Comparison of ENCODE assay signal across 8 mouse cellular contexts in the genomic region with DNA sequence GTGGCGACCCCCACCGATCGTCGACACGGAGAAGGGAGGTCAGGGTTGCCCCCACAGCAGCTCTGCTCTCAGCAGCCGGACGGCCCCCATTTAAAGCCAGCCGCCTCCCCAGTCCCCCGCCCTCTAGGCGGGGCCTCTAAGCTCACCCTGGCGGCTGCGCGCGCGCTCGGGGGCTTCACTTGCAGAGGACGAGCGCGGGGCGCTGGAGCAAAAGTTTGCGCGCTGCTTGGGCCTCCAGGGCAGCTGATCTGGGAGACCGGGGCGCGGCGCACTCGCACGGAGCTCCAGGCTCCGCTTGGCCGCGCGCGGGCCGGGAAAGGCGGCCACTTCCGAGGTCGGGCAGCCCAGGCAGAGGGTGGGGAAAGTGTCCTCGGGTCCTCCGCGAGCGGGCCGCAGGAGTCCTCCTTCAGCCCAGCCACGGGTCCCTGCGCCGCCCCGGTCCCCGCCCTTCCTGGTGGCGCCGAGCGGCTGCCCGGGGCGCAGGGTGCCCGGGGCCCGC. TPM values are rescaled to one million over a fixed set of nuclear protein-coding genes. Genes with fewer than 3 reads are reported as not detected.
DNase-seq lines count a peak whose midpoint lies in the region; ATAC-seq and TF ChIP-seq lines count a peak whose summit lies in the region.

Gene Prima1, minus strand, starts transcription at position 68 of the 499 bp plus-strand sequence.

- POLR2A ChIA-PET in Patski (lab: Charles Lee): interaction anchor here (1.1 kb wide), 1 partner anchor 9 kb away, joined by 3 read pairs; no protein-coding TSS in a partner anchor

- H3K4me1 ChIP-seq in hindbrain, embryonic 14.5 days (replicated peaks; ENCODE audit: control insufficient read depth, insufficient read depth, low read length): peaks cover 3% of the 10 kb centered on the region

- peak; percentile 63 for ATAC-seq in Patski
- ATAC-seq in hindbrain, embryonic 14.5 days (ENCODE audit: low FRiP score): peak; percentile 73

- no peaks in the 10 kb centered on the region for H3K36me3 ChIP-seq in hindbrain, embryonic 14.5 days (replicated peaks; ENCODE audit: control insufficient read depth, insufficient read depth)

- in situ Hi-C loops in Patski (cut with MboI; ENCODE audit: low pct_unique_long_range_greater_than_20kb): no loop called here

- H3K9ac ChIP-seq in hindbrain, embryonic 14.5 days: peak within 1 kb of the TSS; percentile 74

- CTCF ChIA-PET in Patski (lab: Charles Lee): no interaction called here

- peak within 1 kb of the TSS; percentile 98 for H3K4me2 ChIP-seq in hindbrain, embryonic 14.5 days (replicated peaks)

- no peak for TF ChIP-seq CTCF in Patski (IDR thresholded peaks at IDR 0.05)

- H3K27ac ChIP-seq in hindbrain, embryonic 14.5 days: peak within 1 kb of the TSS; percentile 70

- H3K4me3 ChIP-seq in hindbrain, embryonic 14.5 days (replicated peaks; ENCODE audit: low read length): peak within 1 kb of the TSS; percentile 75

- peaks cover 6% of the 10 kb centered on the region for H3K27me3 ChIP-seq in Patski
- H3K27me3 ChIP-seq in hindbrain, embryonic 14.5 days (ENCODE audit: control insufficient read depth, insufficient read depth, low read length): peaks cover 20% of the 10 kb centered on the region

- WGBS in hindbrain, embryonic 14.5 days: 0% methylated on average over 51 of the region's 54 CpGs

- no peak for DNase-seq in Patski (ENCODE audit: low read depth, low spot score)
- peak; percentile 37 to 58 for DNase-seq in cerebellum, postnatal 25 days
- DNase-seq in gastrocnemius, adult 18-20 months (ENCODE audit: low spot score): peak; percentile 72
- DNase-seq in hindbrain, embryonic 14.5 days (ENCODE audit: low spot score): peak; percentile 52
- DNase-seq in left cerebral cortex, adult 18-20 months (ENCODE audit: low spot score in 2 of 2): peak; percentile 42 to 49
- DNase-seq in lung, postnatal 10 days: peak; percentile 68
- DNase-seq in right cerebral cortex, adult 2 months (ENCODE audit: low spot score in 2 of 2): peak; percentile 31 to 38
- DNase-seq in natural killer cell, adult 2 months (ENCODE audit: low spot score in 2 of 2): no peak

- no peaks in the 10 kb centered on the region for H3K9me3 ChIP-seq in hindbrain, embryonic 14.5 days (ENCODE audit: control insufficient read depth, low read length)

RNA-seq across cellular contexts. Expression of gene Prima1, which starts in this region (rescaled TPM):
- 0.28 TPM for polyA plus RNA-seq in Patski (2021)
- 10 to 100 TPM in 1 of 2 experiments, 1 to 10 TPM in 1; 9.9 to 29.8 TPM for total RNA-seq in gastrocnemius, adult 18-20 months (2021)
- 1.5 and 1.9 TPM in 2 replicates for polyA plus RNA-seq in hindbrain, embryonic 14.5 days (2014; fragmentation: Nextera tagmentation; extraction: Ambion mirVana)
- 1 to 10 TPM; 4.6 to 6.8 TPM for total RNA-seq in left cerebral cortex, adult 18-20 months (2021)

Comparison
In these comparisons a context has a peak if more than half of its experiments do, and no peak if none do; other contexts are left out.
1. Peak in ATAC-seq in Patski; RNA of the gene not detected or under 1 TPM.
2. DNase-seq: peak in cerebellum, postnatal 25 days (2 of 2), gastrocnemius, adult 18-20 months (single experiment), hindbrain, embryonic 14.5 days (single experiment), left cerebral cortex, adult 18-20 months (2 of 2), lung, postnatal 10 days (single experiment) and right cerebral cortex, adult 2 months (2 of 2); none in Patski (single experiment) and natural killer cell, adult 2 months (0 of 2).